Mouse (Mus musculus) splenic B cell, adult 2 months (primary cell): ENCODE data around the gene Cxcl10.

ENCODE experiments used
- DNase-seq: peaks from one replicate; pipeline ENCODE4 v3.0.0-alpha.2; 2011; ENCODE audit warnings: low read depth, low spot score
- H3K27me3 ChIP-seq: 2 replicates; pipeline ENCODE4 v1.6.1; 2012; ENCODE audit warnings: mild to moderate bottlenecking, low read length, moderate library complexity, mixed read lengths; ENCODE audit not compliant: control insufficient read depth, poor library complexity, insufficient read depth, severe bottlenecking
- H3K36me3 ChIP-seq: 2 replicates; pipeline ENCODE4 v1.6.1; 2012; ENCODE audit warnings: mild to moderate bottlenecking, low read length, moderate library complexity, mixed read lengths; ENCODE audit not compliant: control insufficient read depth, poor library complexity, insufficient read depth, severe bottlenecking

Gene Cxcl10

DNA sequence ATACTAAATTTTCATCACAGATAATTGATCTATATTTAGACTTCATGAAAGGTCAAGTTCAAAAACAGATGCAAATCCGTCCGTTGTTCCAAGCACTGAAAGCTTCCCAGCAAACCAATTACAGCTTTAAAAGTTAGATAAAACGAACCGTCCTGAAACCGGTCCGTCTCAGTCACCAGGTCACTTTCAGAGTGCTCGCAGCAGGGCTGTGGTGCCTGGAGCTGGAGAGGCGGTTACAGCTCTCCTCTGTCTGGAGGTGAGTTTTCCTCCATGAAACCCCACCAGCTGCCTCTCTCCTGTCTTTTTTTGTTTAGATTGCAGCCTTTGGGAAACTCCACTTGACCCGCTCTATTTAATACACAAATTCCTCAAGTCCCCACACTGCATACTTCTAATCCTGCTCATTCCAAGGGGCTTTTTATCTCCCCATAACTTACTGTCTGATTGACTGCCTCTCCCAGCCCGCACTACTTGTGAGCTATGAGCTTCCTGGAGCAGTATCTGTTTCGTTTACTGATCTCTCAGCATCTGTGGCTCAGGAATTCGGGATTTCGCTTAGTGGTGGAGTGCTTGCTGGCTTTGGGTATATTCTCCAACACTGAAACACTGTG lies 28.2 kb upstream of the Cxcl10 start:
- no peaks in the 10 kb centered on the region for H3K36me3 ChIP-seq
- no peak for DNase-seq
- H3K27me3 ChIP-seq: no peaks in the 10 kb centered on the region; the same call in 1 of the 2 replicates

DNA sequence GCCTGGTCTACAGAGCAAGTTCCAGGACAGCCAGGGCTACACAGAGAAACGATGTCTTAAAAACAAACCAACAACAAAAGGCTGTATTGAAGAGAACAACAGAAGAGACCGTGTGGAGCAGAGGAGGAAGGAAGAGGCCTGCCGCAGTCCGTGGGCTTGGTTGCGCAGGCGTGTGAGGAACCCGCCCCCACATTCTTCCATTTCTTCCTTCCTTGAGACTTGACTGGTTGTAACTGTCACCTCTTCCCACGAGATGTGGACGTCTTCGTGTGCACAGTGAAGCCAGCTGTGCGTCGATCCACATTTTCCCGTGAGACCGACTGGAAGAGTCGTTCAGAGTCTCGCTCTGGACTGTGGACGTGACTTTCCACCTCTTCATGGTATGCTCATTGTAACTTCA lies 26.7 kb upstream of the Cxcl10 start:
- Histone ChIP-seq H3K27me3 (no peaks in the 10 kb centered on the region; the same call in 1 of the 2 replicates), H3K36me3 (no peaks in the 10 kb centered on the region)
- peak; percentile 67 for DNase-seq

DNA sequence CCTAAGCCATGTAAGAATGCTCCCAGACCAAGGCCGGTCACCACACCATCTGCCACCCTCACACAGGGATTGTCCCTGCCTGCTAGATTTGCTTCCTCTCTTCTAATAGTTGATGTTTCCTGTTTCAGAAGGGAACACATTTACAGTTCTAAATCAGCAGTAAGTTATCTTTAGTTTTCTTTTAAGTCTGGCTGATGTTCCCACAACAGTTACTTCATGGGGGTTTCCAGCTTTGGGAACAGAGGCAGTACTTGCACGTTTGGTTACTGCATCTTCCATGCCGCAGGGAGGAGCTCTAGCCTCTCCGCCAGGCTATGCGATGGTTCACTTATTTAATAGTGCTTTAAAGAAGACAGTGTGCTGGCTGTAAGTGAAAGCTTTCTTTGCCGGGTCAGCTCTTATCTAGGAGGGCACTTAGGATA lies 26.0 kb upstream of the Cxcl10 start:
- peak; percentile 56 for DNase-seq
- H3K27me3 ChIP-seq: no peaks in the 10 kb centered on the region; the same call in 1 of the 2 replicates
- H3K36me3 ChIP-seq: no peaks in the 10 kb centered on the region

DNA sequence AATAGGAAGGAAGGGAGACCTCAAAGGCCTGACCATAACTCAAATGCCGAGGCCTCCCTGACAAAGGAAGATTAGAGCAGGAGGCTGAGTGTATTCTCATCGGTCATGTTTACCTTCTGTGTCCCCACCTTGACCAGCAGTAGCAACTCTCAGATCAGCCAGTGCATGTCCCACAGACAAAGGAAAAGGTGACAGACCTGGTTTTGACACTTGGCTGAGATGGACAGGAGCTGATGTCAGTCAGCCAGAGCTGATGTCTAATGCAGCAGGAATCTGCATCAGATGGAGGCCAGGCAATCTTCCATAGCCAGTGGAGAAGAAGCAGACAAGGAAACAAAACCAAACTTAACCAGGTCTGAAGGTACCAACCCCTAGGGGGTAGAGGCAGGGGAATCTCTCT lies 23.9 kb upstream of the Cxcl10 start:
- no peaks in the 10 kb centered on the region for H3K27me3 ChIP-seq
- no peak for DNase-seq
- H3K36me3 ChIP-seq: no peaks in the 10 kb centered on the region

DNA sequence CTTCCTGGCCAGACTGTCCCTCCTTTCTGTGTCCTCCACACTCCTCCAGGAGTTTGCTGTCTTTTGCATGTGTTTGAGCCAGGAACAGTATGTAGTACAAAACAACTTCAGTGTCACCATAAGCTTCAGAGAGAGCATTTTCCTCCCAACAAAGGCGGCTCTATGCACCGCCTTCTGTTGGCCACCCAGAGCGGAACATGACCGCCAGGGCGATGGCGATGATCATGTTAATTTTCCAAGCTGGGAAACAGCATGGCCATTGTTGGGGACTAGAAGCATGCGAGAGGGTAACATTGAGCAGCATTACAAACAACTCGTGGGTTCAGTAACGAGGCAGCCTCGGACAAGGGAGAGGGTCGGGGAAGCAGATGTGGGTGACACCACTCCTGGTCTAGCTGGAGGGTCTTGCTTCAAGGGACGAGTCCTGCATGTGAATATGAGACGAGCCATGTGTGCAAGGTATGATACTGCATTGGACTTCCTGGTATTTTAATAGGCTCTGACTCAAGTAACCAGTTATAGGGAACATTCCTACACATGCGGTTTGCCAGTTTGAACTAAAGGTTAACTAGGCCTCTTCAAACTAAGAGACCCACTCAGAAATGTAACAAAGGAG lies 22.8 kb upstream of the Cxcl10 start:
- Histone ChIP-seq H3K27me3 (no peaks in the 10 kb centered on the region), H3K36me3 (no peaks in the 10 kb centered on the region)
- no peak for DNase-seq

DNA sequence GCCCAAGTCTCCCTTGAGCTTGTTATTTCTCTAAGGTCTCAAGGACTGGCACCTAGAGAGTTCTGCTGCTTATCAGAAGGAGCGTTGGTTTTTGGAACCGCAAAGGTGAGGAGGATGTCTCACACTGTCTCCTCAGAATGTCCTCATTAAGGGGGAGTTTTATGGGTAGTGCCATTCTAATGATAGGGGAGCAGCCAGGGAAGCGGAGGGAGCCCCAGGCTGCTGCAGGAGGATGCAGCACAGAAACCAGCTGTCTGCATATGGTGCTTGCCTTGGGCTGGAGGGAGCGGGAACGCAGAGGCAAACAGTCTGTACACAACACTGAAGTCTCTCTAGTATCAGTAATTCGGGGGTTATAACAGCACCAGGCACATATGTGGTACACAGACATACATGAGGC lies 22.2 kb upstream of the Cxcl10 start:
- Histone ChIP-seq H3K36me3 (no peaks in the 10 kb centered on the region), H3K27me3 (no peaks in the 10 kb centered on the region)
- no peak for DNase-seq

DNA sequence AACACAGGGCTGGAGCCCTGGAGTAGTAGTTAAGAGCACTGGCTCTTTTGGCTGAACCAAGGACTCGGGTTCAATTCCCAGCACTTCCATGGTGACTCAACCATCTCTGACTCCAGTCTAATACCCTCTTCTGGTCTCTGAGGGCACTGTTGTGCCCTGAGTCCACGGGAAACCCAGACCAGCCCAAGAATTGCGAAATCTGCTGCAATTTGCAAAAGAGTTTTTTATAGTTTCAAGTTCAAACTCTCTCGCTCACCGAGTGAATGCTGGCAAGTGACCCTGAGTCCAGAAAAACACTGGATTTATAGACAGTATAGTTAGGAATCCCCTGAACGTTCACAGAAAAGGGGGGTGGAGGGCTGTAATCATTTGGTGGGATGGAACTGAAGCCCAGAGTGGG lies 21.7 kb upstream of the Cxcl10 start:
- H3K36me3 ChIP-seq: no peaks in the 10 kb centered on the region
- no peak for DNase-seq

DNA sequence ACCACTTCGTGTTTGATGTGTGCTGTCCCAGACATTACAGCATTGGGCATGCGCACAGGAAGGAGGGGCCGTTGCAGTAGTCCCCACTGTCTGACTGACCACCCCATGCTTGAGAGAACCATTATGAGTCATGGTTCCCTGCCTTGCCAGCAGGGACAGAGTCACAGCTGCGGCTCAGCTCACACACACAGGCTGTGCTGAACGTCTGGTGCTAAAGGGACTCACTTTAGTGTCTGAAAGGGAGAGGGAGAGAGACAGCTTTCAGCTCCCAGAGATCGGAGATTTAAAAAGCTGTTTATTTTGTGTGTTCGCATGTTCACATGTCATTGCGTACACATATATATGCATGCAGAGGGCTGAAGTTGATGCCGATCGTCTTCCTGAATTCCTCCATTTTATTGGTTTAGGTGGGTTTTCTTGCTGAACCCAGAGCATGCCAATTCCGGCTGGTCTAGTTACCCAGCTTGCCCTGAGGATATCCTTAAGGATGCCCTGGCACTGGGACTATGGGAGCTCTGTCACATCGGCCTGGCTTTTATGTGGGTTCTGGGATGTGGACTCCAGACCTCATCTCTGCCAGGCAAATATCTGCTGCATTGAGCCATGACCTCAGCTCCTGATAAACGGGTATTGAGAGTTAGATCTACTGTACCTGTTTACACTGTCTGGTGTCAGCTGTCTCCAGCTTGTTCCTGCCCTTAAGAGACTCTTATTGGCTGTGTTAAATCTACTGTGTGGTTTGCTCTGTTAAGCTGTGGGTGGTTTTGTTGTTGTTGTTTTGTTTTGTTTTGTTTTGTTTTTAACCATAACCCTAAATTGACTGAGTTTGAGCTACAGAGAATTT lies 20.7 kb upstream of the Cxcl10 start:
- no peaks in the 10 kb centered on the region for H3K27me3 ChIP-seq
- no peaks in the 10 kb centered on the region for H3K36me3 ChIP-seq
- no peak for DNase-seq

More for the DNA sequence above, 21.7 kb upstream of the Cxcl10 start:
- H3K27me3 ChIP-seq: no peaks in the 10 kb centered on the region

DNA sequence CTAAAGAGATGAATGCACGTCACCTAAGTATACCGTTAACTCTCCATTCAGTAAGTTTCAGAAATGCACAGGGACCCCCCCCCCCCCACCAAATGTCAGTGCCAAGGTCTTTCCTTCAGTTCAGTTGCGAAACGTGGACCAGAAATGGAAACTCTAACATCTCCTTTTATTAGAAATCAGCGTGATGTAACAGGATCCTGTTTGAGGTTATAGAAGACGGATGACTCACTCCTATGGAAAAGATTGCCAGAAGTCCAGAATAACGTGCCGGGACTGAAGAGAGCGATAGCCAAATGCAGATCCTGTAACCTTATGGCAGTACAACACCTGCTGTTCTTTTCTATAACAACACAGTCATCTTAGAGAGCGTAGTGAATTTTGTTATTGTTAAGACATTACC lies 19.7 kb upstream of the Cxcl10 start:
- Histone ChIP-seq H3K27me3 (no peaks in the 10 kb centered on the region), H3K36me3 (no peaks in the 10 kb centered on the region)
- DNase-seq: no peak

DNA sequence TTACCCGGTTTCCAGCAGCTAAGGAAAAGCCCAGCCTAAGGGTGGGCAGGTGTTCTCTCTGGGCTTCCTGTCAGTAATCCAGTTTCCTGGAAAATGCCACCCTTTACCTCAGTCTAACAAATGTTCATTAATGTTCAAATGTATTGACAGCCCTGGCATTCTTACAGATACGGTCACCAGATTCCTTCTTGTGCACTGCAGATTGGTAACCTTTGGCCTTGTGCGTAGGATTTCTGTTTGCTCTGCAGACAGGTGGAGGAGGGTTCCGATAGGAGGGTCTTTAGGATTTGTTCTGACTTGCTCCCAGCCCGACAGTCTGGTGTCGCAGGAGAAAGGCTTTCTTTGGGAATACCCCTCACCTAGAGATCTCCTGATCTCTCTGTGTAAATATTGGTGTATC lies 17.9 kb upstream of the Cxcl10 start:
- no peak for DNase-seq
- H3K27me3 ChIP-seq: no peaks in the 10 kb centered on the region

DNA sequence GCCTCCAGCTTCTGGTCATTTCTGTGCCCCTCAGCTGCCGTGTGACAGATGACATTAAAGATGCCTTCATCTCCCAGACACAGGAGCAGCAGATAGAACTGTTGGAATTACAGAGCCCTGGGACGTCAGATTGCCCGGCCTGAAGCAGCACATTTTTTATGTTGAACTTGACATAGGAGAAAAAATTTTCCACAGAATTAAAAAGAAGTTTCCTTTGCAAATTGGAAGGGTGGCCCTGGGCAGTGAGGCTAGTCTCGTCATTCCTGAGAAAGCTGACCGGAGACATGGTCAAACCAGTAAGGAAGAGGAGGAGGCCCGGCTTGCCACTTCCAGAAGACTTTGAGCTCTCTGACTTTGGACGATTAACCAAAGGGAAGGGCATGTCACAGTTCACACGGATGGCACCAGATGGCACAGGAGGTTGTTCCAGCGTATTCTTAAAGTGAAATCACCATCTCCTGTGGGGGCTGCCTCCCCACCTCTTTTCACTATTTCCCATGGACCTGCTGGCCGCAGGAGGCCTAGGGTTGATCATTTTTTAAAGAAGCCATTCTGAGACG lies 16.5 kb upstream of the Cxcl10 start:
- H3K27me3 ChIP-seq: no peaks in the 10 kb centered on the region
- H3K36me3 ChIP-seq: no peaks in the 10 kb centered on the region
- no peak for DNase-seq

More for the DNA sequence above, 17.9 kb upstream of the Cxcl10 start:
- no peaks in the 10 kb centered on the region for H3K36me3 ChIP-seq

DNA sequence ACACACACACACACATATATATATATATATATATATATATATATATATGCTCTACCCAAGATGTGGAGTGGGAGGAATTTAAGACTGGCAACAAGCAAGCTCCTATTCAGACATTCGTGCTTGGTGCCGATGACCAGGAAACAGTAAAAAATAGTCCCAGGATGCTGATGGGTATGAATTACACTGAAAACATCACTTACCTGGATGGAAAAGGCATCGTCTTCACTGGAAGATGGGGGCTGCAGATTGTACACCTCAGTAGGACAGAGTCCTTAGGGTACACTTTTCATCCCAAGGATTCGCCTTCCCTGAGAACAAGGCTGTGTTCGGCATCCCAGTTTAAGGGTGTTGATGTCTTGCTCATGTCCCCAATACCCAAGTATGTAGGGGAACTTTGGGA lies 15.3 kb upstream of the Cxcl10 start:
- no peak for DNase-seq
- no peaks in the 10 kb centered on the region for H3K36me3 ChIP-seq
- no peaks in the 10 kb centered on the region for H3K27me3 ChIP-seq

DNA sequence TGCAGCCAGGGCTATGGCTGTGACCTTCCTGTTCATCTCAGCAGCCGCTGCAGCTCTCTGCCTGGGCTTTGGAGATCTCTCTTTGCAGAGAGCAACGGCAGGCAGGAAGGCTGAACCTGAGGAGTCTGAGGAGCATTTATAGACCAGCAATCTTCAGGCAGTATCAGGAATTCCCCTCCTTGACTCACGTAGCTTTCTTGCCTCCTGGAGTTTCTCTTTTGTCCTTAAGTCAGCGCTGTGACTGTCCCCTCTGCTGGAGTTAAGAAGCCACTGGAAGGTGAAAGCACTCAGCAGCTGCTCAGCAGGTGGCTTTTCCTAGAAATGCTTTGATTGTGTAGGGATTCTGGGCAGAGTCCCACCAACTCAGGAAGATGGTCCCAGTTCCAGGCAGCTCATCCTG lies 14.5 kb upstream of the Cxcl10 start:
- no peaks in the 10 kb centered on the region; the same call in 1 of the 2 replicates for H3K27me3 ChIP-seq
- DNase-seq: no peak
- no peaks in the 10 kb centered on the region for H3K36me3 ChIP-seq

DNA sequence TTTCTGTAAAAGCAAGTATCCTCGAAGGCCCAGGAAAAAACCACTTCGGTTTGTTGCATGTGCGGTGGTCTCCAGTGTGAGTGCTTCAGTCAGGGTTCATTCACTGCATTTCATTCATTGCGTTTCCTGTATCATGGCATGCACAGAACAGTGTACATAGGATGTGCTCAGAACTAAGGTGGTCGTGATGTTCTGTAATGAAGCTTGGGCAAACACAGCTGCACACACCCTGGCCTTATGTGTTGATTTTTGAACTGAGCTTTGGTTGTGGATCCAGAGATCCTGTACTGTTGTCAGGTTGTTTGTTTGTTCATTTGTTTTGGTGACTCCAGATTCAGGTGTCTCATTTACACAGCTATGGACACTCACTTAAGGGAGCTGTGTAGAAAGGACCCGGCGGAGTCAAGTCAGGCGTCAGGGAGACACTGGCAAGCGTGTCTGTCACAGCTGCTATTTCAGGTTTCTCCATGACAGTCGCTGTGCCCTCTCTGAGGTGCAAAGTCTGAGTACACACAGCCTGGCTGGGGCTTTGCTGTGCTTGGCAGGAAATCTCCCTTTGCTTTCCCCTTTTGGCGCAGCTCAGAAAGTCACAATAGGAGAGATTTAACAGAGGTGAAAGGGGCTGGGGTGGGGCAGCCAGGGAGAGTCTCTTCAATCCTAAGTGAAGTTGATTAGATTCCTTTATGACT lies 10.2 kb upstream of the Cxcl10 start:
- DNase-seq: no peak
- no peaks in the 10 kb centered on the region; the same call in 1 of the 2 replicates for H3K27me3 ChIP-seq
- H3K36me3 ChIP-seq: no peaks in the 10 kb centered on the region
